Mouse (Mus musculus): Measurements from ENCODE around the gene Gm9747.

The Gm9747 gene

DNA sequence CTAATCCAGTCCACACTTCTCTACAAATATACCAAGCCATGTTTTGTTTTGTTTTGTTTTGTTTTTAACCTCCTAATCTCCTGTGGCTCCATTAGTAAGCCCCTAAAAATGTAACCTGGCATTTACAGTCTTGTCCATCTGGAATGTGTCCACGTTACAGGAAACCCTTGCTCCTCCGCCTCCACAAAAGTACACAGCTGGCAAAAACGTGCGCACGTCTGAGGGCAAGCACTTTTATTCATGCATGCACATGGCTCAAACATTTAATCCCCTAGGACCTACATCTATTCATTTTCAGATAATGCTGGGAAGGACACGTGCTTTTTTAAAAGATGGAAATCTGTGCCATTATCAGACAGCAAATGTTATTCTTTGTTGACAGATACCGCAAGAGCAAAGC is 25.4 kb downstream of the Gm9747 start:
- no peak for DNase-seq

- no peak for DNase-seq
These were observed 27.1 kb downstream of the Gm9747 start for GRCm38 (mm10) chr1:82260055-82260454.

DNA sequence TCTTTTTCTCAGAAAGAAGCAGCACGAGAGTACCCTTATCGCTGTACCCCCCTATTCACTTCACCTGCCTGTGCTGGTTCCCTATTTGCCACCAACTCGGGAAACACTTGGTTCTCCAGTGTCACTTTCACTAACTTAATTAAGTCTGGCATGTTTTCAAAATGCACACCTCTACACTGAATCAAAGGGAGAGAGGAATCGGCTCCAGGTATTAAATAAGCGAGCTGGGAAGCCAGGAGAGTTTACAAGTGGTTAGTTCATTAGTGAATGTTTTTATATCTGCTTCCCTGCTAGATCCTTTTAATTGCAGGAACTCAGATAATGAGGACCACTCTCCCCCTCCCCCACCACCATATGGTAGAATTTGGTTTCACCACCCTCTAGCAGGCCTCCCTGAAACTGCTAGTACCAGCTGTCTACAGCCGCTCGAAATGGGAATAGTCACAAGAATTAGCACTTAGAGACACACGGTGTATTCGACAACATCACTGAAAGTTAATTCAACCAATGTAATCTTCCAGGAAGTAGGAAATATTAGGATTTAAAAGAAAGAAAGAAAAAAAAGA is 28.2 kb downstream of the Gm9747 start:
- DNase-seq = no peak

GRCm38 (mm10) chr1:82261638-82262037 is 28.7 kb downstream of the Gm9747 start:
- no peak for DNase-seq

- DNase-seq = no peak
These were observed 29.4 kb downstream of the Gm9747 start for GRCm38 (mm10) chr1:82262331-82262730.

GRCm38 (mm10) chr1:82267547-82267946 is 34.6 kb downstream of the Gm9747 start:
- DNase-seq = no peak

GRCm38 (mm10) chr1:82272231-82272630 is 39.3 kb downstream of the Gm9747 start:
- DNase-seq = no peak

DNA sequence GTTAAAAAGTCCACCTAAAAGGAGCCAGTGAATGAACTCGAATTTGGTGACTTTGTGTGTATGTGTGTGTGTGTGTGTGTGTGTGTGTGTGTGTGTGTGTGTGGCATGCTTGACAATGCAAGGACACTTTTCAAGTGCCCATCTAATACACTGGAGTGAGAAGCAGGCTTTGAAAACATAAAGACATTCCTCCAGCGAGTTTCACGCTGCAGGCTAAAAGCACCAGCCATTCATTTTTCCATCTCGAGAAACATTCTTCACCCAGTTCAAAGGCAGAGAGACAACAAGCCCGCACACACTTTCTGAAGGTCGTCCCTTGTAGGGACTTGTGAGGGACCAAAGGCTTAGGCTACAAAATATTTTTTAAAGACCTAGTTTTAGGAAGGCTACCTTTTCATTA is 40.6 kb downstream of the Gm9747 start:
- no peak for DNase-seq

GRCm38 (mm10) chr1:82274361-82274760 is 41.4 kb downstream of the Gm9747 start:
- DNase-seq = no peak

GRCm38 (mm10) chr1:82279768-82280167 is 46.9 kb downstream of the Gm9747 start:
- DNase-seq = no peak

DNA sequence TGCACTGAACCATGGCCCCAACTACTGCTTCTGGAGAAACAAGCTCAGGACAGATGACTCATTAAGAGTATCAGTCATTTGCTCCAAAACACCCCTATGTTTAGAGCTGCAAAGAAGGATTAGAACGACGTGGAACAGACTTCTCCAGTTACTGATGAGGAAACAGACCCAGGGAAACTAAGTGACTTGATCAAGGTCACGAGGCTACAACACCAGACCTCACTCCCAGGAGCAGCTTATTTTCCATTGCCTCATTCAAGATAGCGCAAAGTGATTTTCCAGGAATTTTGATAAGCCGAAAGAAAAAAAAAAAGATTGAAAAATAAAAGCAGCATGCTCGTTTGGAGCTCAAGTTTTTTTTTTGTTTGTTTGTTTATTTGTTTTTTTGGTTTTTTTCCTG is 48.9 kb downstream of the Gm9747 start:
- DNase-seq = no peak

- DNase-seq = peak; percentile 93
These were observed 50.2 kb downstream of the Gm9747 start for GRCm38 (mm10) chr1:82282992-82283611.

DNA sequence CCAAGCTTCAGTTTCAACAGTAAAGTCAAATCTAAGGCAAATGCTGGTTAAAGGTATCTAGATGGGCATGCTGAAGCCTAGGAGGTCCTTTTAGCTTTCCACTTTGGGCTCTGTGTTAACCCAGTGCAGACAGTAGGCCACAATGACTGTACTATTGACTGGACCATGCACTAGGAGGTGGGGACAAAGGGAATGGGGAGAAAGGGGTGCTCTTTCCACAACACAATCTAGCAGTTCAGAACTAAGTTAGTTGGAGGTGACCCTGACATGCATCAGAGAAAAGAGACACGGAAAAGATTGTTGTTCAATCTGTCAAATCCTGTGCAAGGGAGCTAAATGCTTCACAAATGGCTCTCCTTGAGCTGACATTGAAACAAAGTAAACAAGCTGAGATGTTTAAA is 51.0 kb downstream of the Gm9747 start:
- DNase-seq = no peak

DNA sequence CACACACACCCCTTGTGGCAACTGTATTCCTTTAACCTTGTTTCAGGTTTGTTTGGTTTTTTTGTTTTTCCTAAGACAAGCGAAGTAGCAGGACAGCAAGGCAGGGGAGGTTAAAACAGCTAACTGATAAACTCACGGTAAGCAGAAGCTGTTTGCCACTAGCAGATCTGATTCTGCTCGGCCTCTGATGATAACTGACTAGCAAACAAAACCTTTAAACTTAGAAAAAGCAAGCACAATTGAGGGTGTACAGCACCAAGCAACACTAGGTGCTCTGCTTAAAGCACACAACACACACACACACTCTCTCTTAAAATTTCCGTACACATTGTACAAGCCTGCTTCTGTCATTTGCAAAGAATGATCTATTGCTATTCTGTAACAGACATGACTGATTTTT is 51.5 kb downstream of the Gm9747 start:
- DNase-seq = no peak

Data from kidney, postnatal 14 days (tissue).